Mouse (Mus musculus) erythroblast, adult 5-6 weeks (primary cell): Measurements from ENCODE around the gene Dyrk1a. TPM values are rescaled to one million over a fixed set of nuclear protein-coding genes. Genes with fewer than 3 reads are reported as not detected.

Experiments
- ATAC-seq: replicated peaks from 2 replicates; pipeline ENCODE4 v1.8.0; 2016; ENCODE audit warnings: moderate number of reproducible peaks, mild to moderate bottlenecking, moderate TSS enrichment, inconsistent platforms; ENCODE audit not compliant: poor library complexity, low FRiP score, severe bottlenecking
- total RNA-seq, 2 experiments: library from RNA; stranded (forward) in 1 of 2; stranded (reverse) in 1 of 2; fragments of 150-400 nt in 1 of 2; fragments of 200-764, 138-1000 nt in 1 of 2; gene quantifications; 2 replicates each; pipeline versions ENCODE4 v1.2.3 to v1.2.4; 2015 to 2017; ENCODE audit warnings: low replicate concordance in 2 of 2

Dyrk1a gene
- total RNA-seq, 2 experiments from 2014 or later, result 60.3 to 65.1 TPM

DNA sequence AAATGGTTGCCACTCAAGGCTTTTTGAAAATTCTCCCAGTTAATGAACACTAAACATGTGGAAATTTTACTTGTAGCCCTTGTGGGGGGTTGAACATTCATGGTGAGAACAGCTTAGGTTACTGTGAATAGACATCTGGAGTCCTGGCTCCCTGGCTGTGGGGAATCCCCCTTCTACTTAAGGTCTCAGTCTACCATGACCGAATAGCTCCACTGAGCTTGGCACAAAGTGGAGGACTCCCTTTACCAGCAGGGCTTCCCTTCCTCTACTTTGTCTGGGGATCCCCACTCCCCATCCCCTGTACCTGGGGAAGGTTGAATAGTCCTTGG lies 167.5 kb downstream of the Dyrk1a start:
- no peak for ATAC-seq

DNA sequence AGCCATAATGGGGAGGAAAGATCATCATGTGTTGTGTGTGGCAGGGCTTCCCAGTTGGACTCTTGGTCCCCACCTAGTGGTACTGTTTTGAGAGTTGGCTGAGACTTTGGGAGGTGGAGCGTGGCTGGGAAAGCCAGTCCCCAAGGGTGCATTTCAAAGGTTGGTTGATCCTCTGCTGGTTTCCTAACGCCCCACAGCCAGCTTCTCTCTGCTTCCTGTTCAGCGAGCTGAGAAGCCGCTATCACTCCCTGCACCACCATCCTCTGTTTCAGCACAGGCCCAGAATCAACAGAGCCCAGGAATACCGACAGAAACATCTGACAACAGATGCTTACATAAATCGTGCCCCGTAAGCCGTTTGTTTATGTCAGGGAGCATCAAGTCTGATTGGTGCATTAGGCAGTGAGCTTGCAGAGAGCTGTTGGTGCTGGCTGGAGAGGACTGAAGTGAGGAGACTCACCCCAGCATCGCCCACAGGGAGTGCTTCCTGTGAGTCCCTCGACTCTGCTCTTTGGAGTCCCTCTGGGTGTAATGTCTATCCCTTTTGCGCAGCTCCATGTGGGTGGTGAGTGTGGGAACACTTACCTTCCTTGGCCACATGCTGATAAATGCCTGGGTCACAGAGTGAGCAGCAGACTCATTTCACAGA lies 174.2 kb downstream of the Dyrk1a start:
- ATAC-seq, result no peak

DNA sequence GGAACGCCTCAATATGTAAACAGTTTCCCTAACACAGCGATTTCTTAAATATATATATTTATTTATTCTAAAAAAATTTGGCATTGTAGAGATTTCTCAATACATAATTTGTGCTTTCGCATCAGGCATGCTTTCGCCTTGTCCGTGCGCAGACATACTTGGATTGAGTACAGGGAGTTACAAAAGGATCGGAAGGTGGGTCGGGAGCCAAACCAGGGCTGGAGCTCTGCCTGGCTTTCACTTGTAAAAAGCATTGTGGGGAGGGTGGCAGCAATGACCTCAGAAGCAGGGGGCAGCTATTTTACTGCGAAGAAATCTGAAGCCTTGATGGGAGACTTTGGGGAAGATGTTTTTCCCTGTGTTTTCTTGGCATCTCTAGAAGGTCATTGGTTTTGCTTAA lies 175.2 kb downstream of the Dyrk1a start:
- ATAC-seq, result no peak

Other genes with a start within 250 kb of the Dyrk1a start
- not detected in 2 replicates for gene Ripply3, start 241.6 kb upstream of the Dyrk1a start, total RNA-seq (2015; ENCODE audit: low replicate concordance)
- not detected in 2 replicates for gene Ripply3, start 241.6 kb upstream of the Dyrk1a start, total RNA-seq (2017; ENCODE audit: low replicate concordance)
- gene Ttc3, start 199.4 kb upstream of the Dyrk1a start, total RNA-seq (2015; ENCODE audit: low replicate concordance), result 11.9 and 13.6 TPM in 2 replicates
- gene Ttc3, start 199.4 kb upstream of the Dyrk1a start, total RNA-seq (2017; ENCODE audit: low replicate concordance), result 12.4 and 16.7 TPM in 2 replicates
- gene Pigp, start 198.2 kb upstream of the Dyrk1a start, total RNA-seq (2015; ENCODE audit: low replicate concordance), result 11.1 and 14.2 TPM in 2 replicates
- 5.0 TPM in 1 of 2 replicates, not detected in the other for gene Pigp, start 198.2 kb upstream of the Dyrk1a start, total RNA-seq (2017; ENCODE audit: low replicate concordance)
- 5.2 and 8.4 TPM in 2 replicates for gene Vps26c, start 43.2 kb upstream of the Dyrk1a start, total RNA-seq (2015; ENCODE audit: low replicate concordance)
- 4.5 and 19.8 TPM in 2 replicates for gene Vps26c, start 43.2 kb upstream of the Dyrk1a start, total RNA-seq (2017; ENCODE audit: low replicate concordance)